Mouse (Mus musculus) heart, embryonic 11.5 days (tissue): ENCODE data around the gene Eddm3b. TPM values are rescaled to one million over a fixed set of nuclear protein-coding genes. Genes with fewer than 3 reads are reported as not detected.

Experiments used
- ATAC-seq: fragments of 200-750 bp; cut with Nextera tagmentation; replicated peaks from 2 replicates; pipeline ENCODE4 v1.8.0; 2017; ENCODE audit warnings: moderate library complexity; ENCODE audit not compliant: insufficient number of reproducible peaks, low FRiP score, low TSS enrichment
- H3K27ac ChIP-seq: fragments of 300-500 bp; sonication (generic); 2 replicates; pipeline ENCODE4 v1.5.1; 2014; ENCODE audit warnings: mild to moderate bottlenecking, low read depth, low read length
- H3K27me3 ChIP-seq: fragments of 300-500 bp; sonication (generic); 2 replicates; pipeline ENCODE4 v1.6.1; 2014; ENCODE audit warnings: mild to moderate bottlenecking, low read length, mixed read lengths; ENCODE audit not compliant: control insufficient read depth, insufficient read depth
- H3K36me3 ChIP-seq: fragments of 300-500 bp; sonication (generic); 2 replicates; pipeline ENCODE4 v1.6.1; 2014; ENCODE audit warnings: mild to moderate bottlenecking, low read length, moderate library complexity, mixed read lengths; ENCODE audit not compliant: control insufficient read depth, insufficient read depth
- H3K4me1 ChIP-seq: fragments of 300-500 bp; sonication (generic); 2 replicates; pipeline ENCODE4 v1.6.1; 2014; ENCODE audit warnings: low read length; ENCODE audit not compliant: control insufficient read depth, insufficient read depth
- H3K4me2 ChIP-seq: fragments of 300-500 bp; sonication (generic); 2 replicates; pipeline ENCODE4 v1.6.1; 2014; ENCODE audit warnings: mild to moderate bottlenecking, moderate library complexity
- H3K4me3 ChIP-seq: fragments of 300-500 bp; sonication (generic); 2 replicates; pipeline ENCODE4 v1.5.1; 2014; ENCODE audit warnings: low read depth, low read length
- H3K9ac ChIP-seq: fragments of 300-500 bp; sonication (generic); 2 replicates; pipeline ENCODE4 v1.6.1; 2014; ENCODE audit warnings: mild to moderate bottlenecking, low read depth, low read length, moderate library complexity
- H3K9me3 ChIP-seq: fragments of 300-500 bp; sonication (generic); replicated peaks from 2 replicates; pipeline ENCODE4 v1.6.1; 2016; ENCODE audit warnings: low read length; ENCODE audit not compliant: control insufficient read depth
- WGBS: fragments of 180-500 bp; shearing (Covaris S2); extraction: QIAGEN DNeasy Blood & Tissue Kit; methylation state at CpG from one replicate; pipeline ENCODE4 v1.1.7; 2014; ENCODE audit not compliant: insufficient replicate concordance; 5-methylcytosine and 5-hydroxymethylcytosine counted together
- polyA plus RNA-seq: library from polyadenylated mRNA; unstranded; fragments of >200 nt; fragmentation: Nextera tagmentation; extraction: Ambion mirVana; gene quantifications from 2 replicates; pipeline ENCODE4 v1.2.1, GENCODE M21; 2014

Eddm3b gene
- polyA plus RNA-seq, 1 experiment from 2014 or later = not detected

DNA sequence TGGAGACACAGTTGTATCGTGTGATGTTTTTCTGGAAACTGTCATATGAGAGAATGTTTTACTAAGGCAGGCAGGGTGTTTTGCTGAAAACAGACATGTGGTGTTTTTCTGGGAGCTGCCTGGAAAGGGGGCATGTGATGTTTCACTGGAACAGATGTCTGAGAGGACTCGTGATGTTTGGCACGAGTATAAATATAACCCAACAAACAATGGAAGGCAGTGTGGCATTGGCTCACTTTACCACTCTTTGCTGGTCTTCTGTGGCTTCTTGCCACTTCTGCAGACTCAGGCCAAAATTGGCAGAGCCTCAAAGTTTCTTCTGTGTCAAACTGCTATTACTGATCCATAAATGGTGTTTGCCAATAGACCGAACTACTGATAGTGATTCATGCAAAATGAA is 29.1 kb downstream of the Eddm3b start:
- Histone ChIP-seq H3K4me2 (no peak overlapping the region), H3K4me3 (no peak overlapping the region), H3K9ac (no peak overlapping the region), H3K27me3 (no peaks in the 10 kb centered on the region), H3K27ac (no peak overlapping the region), H3K9me3 (no peaks in the 10 kb centered on the region), H3K4me1 (0 out of 2 replicates have a peak, but pooled peaks cover 4% of the 10 kb centered on the region), H3K36me3 (no peaks in the 10 kb centered on the region)
- ATAC-seq = no peak
- 56% methylated on average over 4 of the region's 4 CpGs for WGBS

DNA sequence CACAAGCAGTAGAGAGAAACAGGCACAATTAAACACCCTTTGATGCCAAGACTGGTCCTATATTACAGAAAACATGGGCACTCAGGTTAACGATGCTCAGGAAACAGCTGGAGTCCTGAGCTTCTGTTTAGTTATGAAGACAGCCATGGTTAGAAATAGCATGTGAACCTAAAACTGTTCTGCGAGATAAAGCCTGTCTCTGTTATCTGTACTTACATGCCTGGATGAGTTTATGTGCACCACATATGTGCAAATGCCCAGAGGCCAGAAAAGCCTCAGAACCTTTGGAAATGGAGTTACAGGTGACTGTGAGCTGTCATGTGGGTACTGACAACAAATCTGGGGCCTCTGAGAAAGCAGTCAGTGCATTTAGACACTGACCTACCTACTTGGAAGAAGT is 29.7 kb downstream of the Eddm3b start:
- Histone ChIP-seq H3K36me3 (no peaks in the 10 kb centered on the region), H3K4me3 (no peak overlapping the region), H3K27ac (no peak overlapping the region), H3K27me3 (no peaks in the 10 kb centered on the region), H3K9ac (no peak overlapping the region), H3K4me1 (0 out of 2 replicates have a peak, but pooled peaks cover 4% of the 10 kb centered on the region), H3K9me3 (no peaks in the 10 kb centered on the region), H3K4me2 (no peak overlapping the region)
- ATAC-seq = no peak; the same call in 1 of the 2 replicates
- 62% methylated on average over 2 of the region's 2 CpGs for WGBS

GRCm38 (mm10) chr14:51144451-51144850 is 30.2 kb downstream of the Eddm3b start:
- Histone ChIP-seq H3K4me2 (no peak overlapping the region), H3K36me3 (no peaks in the 10 kb centered on the region), H3K27me3 (no peaks in the 10 kb centered on the region), H3K27ac (no peak overlapping the region), H3K4me1 (0 out of 2 replicates have a peak, but pooled peaks cover 4% of the 10 kb centered on the region), H3K9me3 (no peaks in the 10 kb centered on the region), H3K9ac (no peak overlapping the region), H3K4me3 (no peak overlapping the region)
- 93% methylated on average over 4 of the region's 4 CpGs for WGBS
- no peak for ATAC-seq

GRCm38 (mm10) chr14:51145521-51145920 is 31.3 kb downstream of the Eddm3b start:
- no peak for ATAC-seq
- Histone ChIP-seq H3K9me3 (no peaks in the 10 kb centered on the region), H3K27ac (no peak overlapping the region), H3K4me1 (0 out of 2 replicates have a peak, but pooled peaks cover 4% of the 10 kb centered on the region), H3K36me3 (no peaks in the 10 kb centered on the region), H3K9ac (no peak overlapping the region), H3K27me3 (no peaks in the 10 kb centered on the region), H3K4me3 (no peak overlapping the region), H3K4me2 (no peak overlapping the region)
- WGBS = 80% methylated on average over 6 of the region's 6 CpGs

DNA sequence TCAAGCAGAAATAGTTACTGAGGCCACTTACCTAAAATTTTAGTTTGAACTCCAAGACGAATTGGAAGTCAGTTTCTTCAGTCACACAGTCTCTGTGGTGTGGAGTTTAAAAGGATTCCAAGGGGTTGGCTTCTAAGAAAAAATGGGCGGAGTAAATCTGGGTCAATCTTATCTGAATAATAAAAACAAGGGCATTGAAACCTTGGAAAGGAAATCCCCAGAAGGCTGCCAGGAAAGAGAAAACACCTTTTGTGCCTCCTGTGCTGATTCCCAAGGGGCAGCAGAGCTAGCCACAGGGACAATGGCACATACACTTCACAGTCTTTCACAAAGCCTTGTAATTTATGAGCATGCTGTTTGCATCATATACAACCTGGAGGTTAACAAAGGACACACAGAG is 32.5 kb downstream of the Eddm3b start, which contains the start of gene Rnase1:
Gene Rnase1 (minus strand): TSS at position 101 of the 400 bp plus-strand sequence.
- Histone ChIP-seq H3K27ac (no peak within 1 kb of the TSS), H3K9ac (no peak within 1 kb of the TSS), H3K27me3 (no peaks in the 10 kb centered on the region), H3K4me3 (no peak within 1 kb of the TSS), H3K4me2 (no peak within 1 kb of the TSS), H3K36me3 (no peaks in the 10 kb centered on the region), H3K4me1 (0 out of 2 replicates have a peak, but pooled peaks cover 4% of the 10 kb centered on the region), H3K9me3 (no peaks in the 10 kb centered on the region)
- WGBS = 60% methylated on average over 2 of the region's 2 CpGs
- ATAC-seq = no peak

- H3K27me3 ChIP-seq = no peaks in the 10 kb centered on the region
- WGBS = 49% methylated on average over 3 of the region's 3 CpGs
- ATAC-seq = no peak
- no peaks in the 10 kb centered on the region for H3K36me3 ChIP-seq
- 0 out of 2 replicates have a peak, but pooled peaks cover 4% of the 10 kb centered on the region for H3K4me1 ChIP-seq
- H3K9me3 ChIP-seq = no peaks in the 10 kb centered on the region
- H3K4me3 ChIP-seq = no peak overlapping the region
- no peak overlapping the region for H3K27ac ChIP-seq
- no peak overlapping the region for H3K4me2 ChIP-seq
- no peak overlapping the region for H3K9ac ChIP-seq
Measured at GRCm38 (mm10) chr14:51148006-51148405, 33.8 kb downstream of the Eddm3b start.

GRCm38 (mm10) chr14:51149164-51149563 is 34.9 kb downstream of the Eddm3b start:
- 56% methylated on average over 5 of the region's 5 CpGs for WGBS
- H3K4me1 ChIP-seq = no peaks in the 10 kb centered on the region
- H3K4me2 ChIP-seq = no peak overlapping the region
- no peak overlapping the region for H3K27ac ChIP-seq
- H3K4me3 ChIP-seq = no peak overlapping the region
- H3K9ac ChIP-seq = no peak overlapping the region
- no peaks in the 10 kb centered on the region for H3K36me3 ChIP-seq
- H3K9me3 ChIP-seq = no peaks in the 10 kb centered on the region
- H3K27me3 ChIP-seq = no peaks in the 10 kb centered on the region
- ATAC-seq = no peak

DNA sequence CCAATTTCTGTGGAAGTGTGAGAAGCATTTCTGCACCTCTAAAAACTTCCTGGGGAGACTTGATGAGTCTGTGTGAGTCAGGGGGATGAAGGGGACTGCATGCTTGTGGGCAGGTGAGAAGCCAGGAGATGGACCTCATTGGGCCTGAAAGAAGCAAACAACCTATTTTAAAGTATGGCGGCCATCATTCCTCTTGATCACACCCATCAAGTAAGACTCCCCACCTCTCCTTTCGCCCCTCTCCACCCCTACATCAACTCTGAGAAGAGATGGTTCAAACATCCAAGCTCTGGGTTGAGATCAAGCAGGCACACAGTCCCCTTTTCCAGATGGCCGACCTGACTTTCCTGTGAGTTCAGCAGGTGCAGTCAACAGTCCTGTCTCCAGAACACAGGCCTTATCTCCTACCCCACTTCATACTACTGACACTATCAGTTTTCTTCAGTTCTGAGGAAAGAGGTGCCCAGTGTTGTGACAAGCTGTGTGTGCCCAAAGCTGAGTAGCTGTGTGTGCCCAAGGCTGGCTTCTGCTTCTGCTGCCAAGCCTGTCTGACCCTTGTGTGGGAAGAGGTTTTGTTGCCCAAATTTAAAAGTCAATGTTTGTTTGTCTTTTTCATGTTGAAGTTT is 36.1 kb downstream of the Eddm3b start:
- 55% methylated on average over 3 of the region's 3 CpGs for WGBS
- no peak overlapping the region for H3K4me2 ChIP-seq
- no peak overlapping the region for H3K4me3 ChIP-seq
- H3K4me1 ChIP-seq = no peaks in the 10 kb centered on the region
- H3K9me3 ChIP-seq = no peaks in the 10 kb centered on the region
- H3K27me3 ChIP-seq = no peaks in the 10 kb centered on the region
- H3K9ac ChIP-seq = no peak overlapping the region
- ATAC-seq = no peak
- H3K36me3 ChIP-seq = no peaks in the 10 kb centered on the region
- H3K27ac ChIP-seq = no peak overlapping the region

DNA sequence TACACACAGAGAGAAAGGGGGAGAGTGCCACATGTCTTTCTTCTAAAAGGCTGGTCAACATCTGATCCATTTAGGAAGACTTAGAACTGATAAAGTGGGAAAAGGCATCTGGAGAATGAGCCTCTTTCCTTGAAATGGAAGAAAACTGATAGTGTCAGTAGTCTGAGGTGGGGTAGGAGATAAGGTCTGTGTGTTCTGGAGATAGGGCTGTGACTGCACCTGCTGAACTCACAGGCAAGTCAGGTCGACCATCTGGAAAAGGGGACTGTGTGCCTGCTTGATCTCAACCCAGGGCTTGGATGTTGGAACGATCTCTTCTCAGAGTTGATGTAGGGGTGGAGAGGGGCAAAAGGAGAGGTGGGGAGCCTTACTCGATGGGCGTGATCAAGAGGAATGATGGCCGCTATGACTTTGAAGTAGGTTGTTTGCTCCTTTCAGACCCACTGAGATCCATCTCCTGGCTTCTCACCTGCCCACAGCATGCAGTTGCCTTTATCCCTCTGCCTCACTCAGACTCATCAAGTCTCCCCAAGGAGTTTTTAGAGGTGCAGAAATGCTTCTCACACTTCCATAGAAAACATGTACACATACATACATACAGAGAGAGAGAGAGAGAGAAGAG is 38.1 kb downstream of the Eddm3b start:
- Histone ChIP-seq H3K9me3 (no peaks in the 10 kb centered on the region), H3K4me2 (no peak overlapping the region), H3K9ac (no peak overlapping the region), H3K4me3 (no peak overlapping the region), H3K27me3 (no peaks in the 10 kb centered on the region), H3K36me3 (no peaks in the 10 kb centered on the region), H3K27ac (no peak overlapping the region), H3K4me1 (no peaks in the 10 kb centered on the region)
- WGBS = 32% methylated on average over 5 of the region's 5 CpGs
- ATAC-seq = no peak
